Mouse (Mus musculus): ENCODE measurements around the gene Eif2d.
A peak's percentile ranks its signal among the peaks of the same experiment; 100 is the strongest.
"Not testable (repeated sequence)": the region's sequence is repeated elsewhere in the genome, so short reads cannot be mapped to it uniquely, and the experiment has no call there.

The Eif2d gene

GRCm38 (mm10) chr1:131141449-131141848, 11.5 kb upstream of the Eif2d start:
- no peak for DNase-seq

GRCm38 (mm10) chr1:131142472-131142871, 10.5 kb upstream of the Eif2d start:
- no peak for DNase-seq

GRCm38 (mm10) chr1:131145222-131145621, 7.8 kb upstream of the Eif2d start:
- not testable (repeated sequence) for DNase-seq

- DNase-seq = no peak
Observed at GRCm38 (mm10) chr1:131146181-131146614, 6.8 kb upstream of the Eif2d start.

- DNase-seq = no peak
Observed at GRCm38 (mm10) chr1:131149496-131149895, 3.5 kb upstream of the Eif2d start.

GRCm38 (mm10) chr1:131155456-131155855, 2.5 kb downstream of the Eif2d start:
- no peak for DNase-seq

GRCm38 (mm10) chr1:131159573-131160327, 6.8 kb downstream of the Eif2d start:
- DNase-seq = not testable (repeated sequence)

GRCm38 (mm10) chr1:131161091-131161490, 8.1 kb downstream of the Eif2d start:
- no peak for DNase-seq

- no peak for DNase-seq
Observed at GRCm38 (mm10) chr1:131164427-131164826, 11.4 kb downstream of the Eif2d start.

GRCm38 (mm10) chr1:131167612-131168011, 14.6 kb downstream of the Eif2d start:
- no peak for DNase-seq

GRCm38 (mm10) chr1:131173001-131173400, 20.0 kb downstream of the Eif2d start:
- no peak for DNase-seq

GRCm38 (mm10) chr1:131173809-131174208, 20.8 kb downstream of the Eif2d start:
- no peak for DNase-seq

GRCm38 (mm10) chr1:131174299-131174861, 21.4 kb downstream of the Eif2d start:
- DNase-seq = no peak

- no peak for DNase-seq
Observed at GRCm38 (mm10) chr1:131175189-131175588, 22.2 kb downstream of the Eif2d start.

GRCm38 (mm10) chr1:131175819-131176218, 22.8 kb downstream of the Eif2d start:
- no peak for DNase-seq

- DNase-seq = no peak
Observed at GRCm38 (mm10) chr1:131177249-131177648, 24.3 kb downstream of the Eif2d start.

GRCm38 (mm10) chr1:131178083-131178482, 25.1 kb downstream of the Eif2d start:
- DNase-seq = no peak

- DNase-seq = no peak
Observed at GRCm38 (mm10) chr1:131180386-131180785, 27.4 kb downstream of the Eif2d start.

- DNase-seq = peak; percentile 57
Observed at GRCm38 (mm10) chr1:131181642-131182527, 28.9 kb downstream of the Eif2d start.

- DNase-seq = no peak
Observed at GRCm38 (mm10) chr1:131183201-131183600, 30.2 kb downstream of the Eif2d start.

- DNase-seq = no peak
Observed at GRCm38 (mm10) chr1:131184253-131184955, 31.4 kb downstream of the Eif2d start.

- no peak for DNase-seq
Observed at GRCm38 (mm10) chr1:131184956-131185660, 32.1 kb downstream of the Eif2d start.

All from cerebellum, adult 11-12 months (tissue).